Mouse (Mus musculus): ENCODE measurements around the gene Pgpep1l.
A peak's percentile ranks its signal among the peaks of the same experiment; 100 is the strongest.

The Pgpep1l gene

DNA sequence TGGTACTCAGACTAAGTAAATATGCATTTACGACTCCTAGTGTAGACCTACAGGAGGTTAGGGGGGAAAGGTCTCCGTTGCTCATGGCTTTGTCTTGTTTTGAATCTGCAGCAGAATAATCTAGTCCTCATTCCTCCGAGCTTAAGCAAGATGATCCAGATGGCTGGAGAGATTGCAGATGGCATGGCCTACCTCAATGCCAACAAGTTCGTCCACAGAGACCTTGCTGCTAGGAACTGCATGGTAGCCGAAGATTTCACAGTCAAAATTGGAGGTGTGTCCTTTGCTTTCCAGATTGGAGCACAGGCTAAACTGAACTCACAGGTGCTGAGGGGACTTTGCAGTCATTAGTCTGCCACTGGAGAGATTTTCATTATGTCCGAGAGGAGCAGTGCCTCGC, 52.1 kb downstream of the Pgpep1l start:
- peak; percentile 52 for DNase-seq

GRCm38 (mm10) chr7:68210417-68210816, 53.6 kb downstream of the Pgpep1l start:
- DNase-seq: no peak

- no peak for DNase-seq
Observed at GRCm38 (mm10) chr7:68209039-68209438, 55.0 kb downstream of the Pgpep1l start.

DNA sequence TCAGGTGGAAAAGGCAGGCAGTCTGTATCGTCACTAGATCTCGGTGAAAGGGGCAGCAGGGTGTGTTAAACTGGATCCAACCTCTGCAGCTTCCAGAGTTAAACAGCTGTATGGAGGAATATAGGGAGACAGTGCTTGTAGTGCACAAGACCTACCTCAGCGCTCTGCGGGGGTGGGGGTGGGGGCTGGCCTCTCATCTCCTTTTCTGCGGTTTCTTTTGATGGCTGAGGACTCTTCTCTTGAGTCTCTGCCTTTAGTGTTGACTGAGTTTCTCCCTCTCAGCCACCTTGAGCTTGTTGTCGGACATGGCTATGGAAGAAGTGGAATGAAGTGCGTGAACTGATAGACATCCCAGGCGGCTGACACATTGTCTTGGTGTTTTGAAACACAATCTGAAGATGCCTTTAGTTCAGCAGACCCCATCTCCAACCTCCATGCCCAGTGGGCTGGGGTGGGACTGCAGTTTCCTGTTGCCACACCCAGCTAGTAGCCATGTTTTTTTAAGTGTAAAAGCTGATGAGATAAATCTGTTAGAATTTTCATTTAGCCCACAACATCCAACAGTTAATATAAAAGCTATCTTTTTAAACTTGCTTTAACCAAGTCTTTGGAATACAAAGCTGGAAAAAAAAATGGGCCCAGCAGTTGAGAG, 58.1 kb downstream of the Pgpep1l start:
- no peak for DNase-seq

DNA sequence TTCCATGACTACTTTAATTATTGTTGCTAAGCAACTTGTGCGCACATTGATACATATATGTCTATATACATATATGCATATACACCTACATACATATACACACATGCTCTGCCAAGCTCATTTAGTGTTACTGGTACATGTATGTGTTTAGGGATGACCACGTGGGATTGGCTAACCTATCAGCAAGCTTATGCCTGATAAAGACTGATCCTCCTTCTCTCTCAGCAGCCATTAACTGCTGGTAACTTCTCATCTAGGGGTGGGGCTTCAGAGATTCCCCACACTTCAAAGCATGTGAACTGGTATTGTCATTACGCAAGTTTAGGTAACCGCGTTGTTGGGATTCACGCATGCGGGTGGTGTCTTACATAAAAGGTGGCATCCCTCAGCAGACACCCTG, 64.4 kb downstream of the Pgpep1l start:
- DNase-seq: no peak

DNA sequence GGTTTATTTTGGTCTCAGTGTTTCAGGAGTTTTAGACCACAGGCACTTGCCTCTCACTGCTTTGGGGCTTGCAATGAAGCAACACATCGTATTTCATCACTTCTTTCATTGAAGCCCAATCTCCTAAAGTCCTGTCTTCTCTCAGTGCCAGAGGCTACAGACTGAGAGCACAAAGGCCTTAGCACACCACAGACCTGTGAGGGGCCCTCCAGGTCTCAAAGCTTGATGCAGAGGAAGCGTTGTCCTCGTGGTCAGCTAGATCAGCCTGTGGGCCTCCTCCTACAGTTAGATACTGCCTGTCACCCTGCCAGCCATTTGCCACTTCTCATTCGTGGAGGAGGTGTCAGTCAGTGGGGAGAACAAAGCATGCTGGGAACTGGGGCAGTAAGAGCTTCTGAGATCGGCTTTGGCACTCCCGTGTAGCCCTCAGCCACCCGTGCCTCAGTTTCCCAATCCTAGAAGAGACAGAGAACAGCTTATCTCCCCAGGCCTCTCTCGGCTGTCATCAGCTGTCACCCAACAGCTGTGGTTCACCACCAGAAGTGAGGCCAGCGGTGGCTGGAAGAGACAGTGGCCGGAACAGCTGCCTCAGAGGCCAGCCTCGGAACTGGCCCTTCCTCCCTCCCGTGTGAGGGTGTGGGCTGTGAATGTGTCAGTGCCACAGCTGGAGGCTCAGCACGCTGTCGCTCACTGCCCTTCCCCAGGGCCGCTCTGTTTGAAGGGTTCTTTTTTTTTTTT, 69.9 kb downstream of the Pgpep1l start:
- DNase-seq: no peak

GRCm38 (mm10) chr7:68189691-68190456, 74.2 kb downstream of the Pgpep1l start:
- peak; percentile 20 for DNase-seq

DNA sequence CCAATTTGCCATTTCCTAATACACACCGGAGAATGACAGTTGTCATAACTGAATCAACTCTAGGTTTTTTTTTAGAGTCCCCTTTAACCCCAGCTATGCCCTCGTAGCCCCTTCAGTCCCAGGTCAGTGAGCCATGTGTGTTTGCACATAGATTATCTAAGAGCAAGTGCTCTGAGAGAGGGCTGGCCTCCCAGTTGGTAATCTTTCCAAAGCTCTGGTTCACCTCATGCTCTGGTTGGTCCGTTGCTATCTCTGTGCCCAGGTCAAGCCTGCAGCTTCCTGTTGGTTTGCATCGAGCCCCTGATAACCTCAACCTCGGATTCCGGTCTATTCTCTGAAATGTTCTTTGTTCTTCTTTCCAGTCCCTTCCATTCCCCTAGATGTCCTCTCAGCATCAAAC, 74.8 kb downstream of the Pgpep1l start:
- no peak for DNase-seq

Measured in cerebellum, adult 11-12 months (tissue).